Mouse (Mus musculus) gastrocnemius, postnatal 14 days (tissue): ENCODE measurements around the gene Ift46. TPM values are rescaled to one million over a fixed set of nuclear protein-coding genes. Genes with fewer than 3 reads are reported as not detected.

ENCODE experiments used
- DNase-seq: peaks from one replicate; pipeline ENCODE4 v3.0.0; 2021; ENCODE audit warnings: mixed read lengths
- intact Hi-C: fragments of 180-260 bp; cut with DNase I; formaldehyde crosslinking; loops from one replicate; pipeline ENCODE4 v1.15.1; 2025; ENCODE audit warnings: low total_unique reads
- total RNA-seq, 2 experiments: library from RNA; stranded (reverse); gene quantifications; 2 replicates each; pipeline ENCODE4 v1.2.3; 2021

The Ift46 gene
- total RNA-seq, 2 experiments from 2014 or later, result 29.2 to 38.8 TPM

DNA sequence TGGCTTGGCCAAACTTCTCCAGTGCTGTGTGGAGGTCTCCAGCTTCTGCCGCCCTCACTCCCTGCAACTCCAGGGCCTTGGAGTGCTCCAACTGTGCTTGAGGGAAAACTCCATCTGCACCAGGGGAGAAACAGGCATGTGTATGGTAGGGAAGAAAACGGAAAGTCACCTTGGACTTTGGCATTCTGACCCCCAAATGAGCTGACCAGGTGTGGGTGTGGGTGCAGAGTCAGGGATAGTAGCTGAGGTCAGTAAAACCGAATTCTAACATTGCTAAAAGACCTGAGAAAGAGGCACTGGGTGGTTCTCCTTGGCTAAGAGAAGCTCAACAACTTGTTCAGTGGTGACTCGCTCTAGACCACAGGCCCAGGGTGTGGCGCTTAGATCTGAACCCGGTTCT, 34.0 kb downstream of the Ift46 start:
- intact Hi-C loops, result no loop called here
- no peak for DNase-seq

DNA sequence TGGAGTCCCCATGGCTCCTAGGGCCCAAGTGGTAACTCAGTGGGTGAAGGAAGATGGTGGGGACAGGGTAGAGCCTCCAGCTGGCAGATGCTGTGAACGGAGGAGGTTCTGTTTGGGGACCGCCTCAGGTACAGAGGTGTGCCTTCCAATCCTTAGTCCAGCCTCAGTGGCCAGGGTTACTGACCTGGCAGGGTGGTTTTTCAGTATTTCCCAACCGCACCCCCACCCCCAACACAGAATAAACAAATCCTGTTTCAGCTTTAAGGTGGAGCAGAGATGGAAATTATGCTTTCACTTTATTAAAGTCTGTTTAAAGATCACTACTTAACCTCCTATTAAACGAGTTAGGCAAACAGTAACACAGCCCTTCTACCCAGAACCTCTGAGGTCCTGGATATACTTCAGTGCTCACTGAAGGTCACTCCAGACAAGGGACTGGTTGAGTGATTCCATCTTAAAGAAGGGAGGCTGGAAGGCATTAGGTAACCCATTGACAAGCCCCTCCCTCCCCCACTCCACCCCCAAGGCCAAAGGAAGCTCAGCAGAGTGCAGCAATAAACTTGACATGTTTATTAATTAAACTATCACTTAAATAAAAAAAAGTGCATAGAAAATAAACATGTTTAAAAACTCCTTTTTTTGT, 35.2 kb downstream of the Ift46 start, which contains the start of gene Ttc36:
Gene Ttc36 (minus strand): TSS at position 265 of the 643 bp plus-strand sequence.
- intact Hi-C loops, result no loop called here
- no peak for DNase-seq

DNA sequence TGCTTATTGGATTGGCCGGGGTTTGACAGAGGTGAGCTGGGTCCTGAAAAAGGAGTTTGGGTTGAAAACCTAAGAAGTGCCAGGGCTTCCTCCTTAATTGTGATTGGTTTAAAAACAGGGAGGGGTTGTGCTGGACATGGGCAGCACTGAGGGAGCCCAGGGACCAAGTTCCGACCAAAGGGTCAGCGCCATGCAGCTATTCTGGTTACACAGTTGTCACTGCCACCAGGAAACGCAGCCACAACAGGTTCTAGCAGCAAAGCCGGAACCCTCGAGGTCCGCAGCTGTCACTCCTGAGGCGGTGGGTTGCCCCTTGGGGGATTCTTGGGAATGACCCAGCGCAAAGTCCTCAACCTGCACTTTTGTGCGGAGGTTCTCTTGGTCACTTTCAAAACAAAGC, 37.0 kb downstream of the Ift46 start:
- intact Hi-C loops, result no loop called here
- DNase-seq, result no peak

DNA sequence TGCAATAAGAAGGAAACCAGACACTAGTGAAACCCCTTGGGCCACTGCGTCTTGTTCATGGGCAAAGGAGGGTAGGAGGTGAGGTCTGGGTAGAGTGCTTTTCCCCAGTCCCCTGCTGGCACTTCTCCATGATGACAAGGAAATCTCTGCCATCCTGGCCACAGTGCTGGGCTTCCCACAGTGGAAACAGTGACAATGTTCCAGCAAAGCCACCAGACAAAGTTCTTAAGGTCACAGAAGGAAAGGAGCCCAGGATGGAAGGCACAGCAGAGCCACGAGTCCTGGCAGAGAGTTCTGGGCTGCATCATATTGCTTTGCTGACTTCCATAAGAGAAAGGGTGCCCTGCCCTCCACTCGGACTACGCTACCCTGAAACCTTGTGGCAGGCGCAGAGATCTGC, 37.8 kb downstream of the Ift46 start:
- intact Hi-C loops, result no loop called here
- no peak for DNase-seq

DNA sequence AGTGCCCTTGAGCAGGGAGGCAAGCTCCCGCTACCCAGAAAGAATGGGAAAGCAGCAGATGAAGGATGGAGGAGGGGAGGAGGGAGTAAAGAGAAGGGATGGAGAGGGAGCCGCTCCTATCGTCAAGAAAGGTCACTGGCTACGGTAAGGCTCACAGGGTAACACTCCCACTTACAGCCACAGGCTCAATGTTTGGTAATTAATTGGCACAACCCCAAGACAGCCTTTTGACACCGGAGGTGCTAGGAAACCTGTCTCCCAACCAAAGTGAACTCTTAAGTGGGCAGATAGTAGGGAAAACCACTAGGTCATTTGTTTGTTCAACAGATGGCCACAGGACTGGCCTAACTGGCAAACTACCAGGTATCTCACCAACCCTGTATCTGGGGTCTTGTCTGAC, 39.4 kb downstream of the Ift46 start:
- intact Hi-C loops, result no loop called here

DNA sequence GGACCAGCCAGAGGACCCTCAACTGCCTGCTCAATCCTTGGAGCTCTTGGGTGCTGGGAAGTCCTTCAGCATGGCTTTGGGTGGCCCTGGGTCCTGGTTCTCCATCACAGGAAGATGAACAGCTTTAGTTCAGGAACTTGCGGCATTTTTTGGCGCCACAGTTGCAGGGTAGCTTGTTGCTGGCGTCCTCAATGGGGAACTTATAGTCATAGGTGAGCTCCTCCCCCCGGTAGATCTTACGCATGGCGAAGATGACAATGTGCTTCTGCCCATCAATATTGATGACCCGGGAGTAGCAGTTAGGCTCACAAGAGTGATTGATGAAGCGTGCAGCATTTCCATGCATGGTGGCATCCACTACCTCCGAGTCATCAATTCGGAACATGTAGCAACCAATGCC, 40.1 kb downstream of the Ift46 start:
- no peak for DNase-seq
- intact Hi-C loops, result no loop called here

More for the DNA sequence above, 39.4 kb downstream of the Ift46 start:
- no peak for DNase-seq

DNA sequence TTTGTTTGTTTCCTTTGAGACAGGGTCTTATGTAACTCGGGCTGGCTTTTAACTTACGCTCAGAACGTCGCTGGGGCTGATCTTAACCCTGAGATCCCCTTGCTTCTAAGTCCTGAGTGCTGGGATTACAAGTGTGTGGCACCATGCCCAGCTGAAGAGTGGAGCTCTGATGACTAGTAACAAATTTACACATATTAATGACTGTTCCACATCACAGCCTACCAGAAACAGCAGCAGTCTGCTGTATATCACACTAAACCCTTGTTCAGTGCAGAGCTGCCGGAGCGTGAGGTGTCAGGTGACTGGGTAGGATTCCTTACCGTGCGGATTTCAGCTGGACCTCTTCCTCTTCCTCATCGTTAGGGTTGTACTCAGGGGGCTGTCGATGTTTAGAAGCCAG, 42.6 kb downstream of the Ift46 start:
- no peak for DNase-seq
- intact Hi-C loops, result no loop called here

DNA sequence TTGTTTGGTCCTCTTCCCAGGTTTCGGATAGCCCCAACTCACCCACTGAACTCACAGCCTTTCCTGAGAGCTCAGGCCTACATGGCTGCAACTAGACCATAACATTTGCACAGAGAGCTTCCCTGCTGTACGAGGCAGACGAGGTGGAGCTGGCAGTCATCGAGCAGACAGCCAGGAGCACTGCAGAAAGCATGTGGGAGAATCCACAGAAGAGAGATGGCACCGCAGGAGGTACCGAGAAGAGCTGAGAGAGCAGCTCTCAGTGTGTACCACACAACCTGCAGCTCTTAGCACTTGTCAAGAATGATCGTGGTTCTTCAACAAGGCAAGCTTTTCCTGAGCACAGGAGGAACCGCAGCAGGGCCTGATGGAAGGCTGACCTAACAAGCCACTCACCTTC, 46.5 kb downstream of the Ift46 start:
- DNase-seq, result no peak
- intact Hi-C loops, result no loop called here

DNA sequence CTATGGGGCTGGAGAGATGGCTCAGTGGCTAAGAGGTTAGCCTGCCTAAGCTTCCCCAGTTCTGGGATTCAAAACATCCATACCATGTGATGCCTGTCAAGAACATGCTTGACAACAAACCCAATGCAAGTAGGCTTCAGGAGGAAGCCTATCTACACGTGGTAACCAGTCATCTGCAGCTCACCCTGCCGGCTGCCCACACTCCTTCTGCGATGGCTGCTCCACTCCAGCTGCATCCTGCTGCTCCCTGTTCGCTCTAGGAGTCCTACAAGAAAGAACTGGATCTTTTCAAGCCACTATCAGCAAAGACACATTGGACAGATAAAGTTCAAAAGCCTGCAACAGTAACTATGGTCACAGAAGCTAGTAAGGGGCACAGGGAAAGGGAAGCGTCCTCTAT, 49.8 kb downstream of the Ift46 start:
- no peak for DNase-seq
- intact Hi-C loops, result no loop called here

DNA sequence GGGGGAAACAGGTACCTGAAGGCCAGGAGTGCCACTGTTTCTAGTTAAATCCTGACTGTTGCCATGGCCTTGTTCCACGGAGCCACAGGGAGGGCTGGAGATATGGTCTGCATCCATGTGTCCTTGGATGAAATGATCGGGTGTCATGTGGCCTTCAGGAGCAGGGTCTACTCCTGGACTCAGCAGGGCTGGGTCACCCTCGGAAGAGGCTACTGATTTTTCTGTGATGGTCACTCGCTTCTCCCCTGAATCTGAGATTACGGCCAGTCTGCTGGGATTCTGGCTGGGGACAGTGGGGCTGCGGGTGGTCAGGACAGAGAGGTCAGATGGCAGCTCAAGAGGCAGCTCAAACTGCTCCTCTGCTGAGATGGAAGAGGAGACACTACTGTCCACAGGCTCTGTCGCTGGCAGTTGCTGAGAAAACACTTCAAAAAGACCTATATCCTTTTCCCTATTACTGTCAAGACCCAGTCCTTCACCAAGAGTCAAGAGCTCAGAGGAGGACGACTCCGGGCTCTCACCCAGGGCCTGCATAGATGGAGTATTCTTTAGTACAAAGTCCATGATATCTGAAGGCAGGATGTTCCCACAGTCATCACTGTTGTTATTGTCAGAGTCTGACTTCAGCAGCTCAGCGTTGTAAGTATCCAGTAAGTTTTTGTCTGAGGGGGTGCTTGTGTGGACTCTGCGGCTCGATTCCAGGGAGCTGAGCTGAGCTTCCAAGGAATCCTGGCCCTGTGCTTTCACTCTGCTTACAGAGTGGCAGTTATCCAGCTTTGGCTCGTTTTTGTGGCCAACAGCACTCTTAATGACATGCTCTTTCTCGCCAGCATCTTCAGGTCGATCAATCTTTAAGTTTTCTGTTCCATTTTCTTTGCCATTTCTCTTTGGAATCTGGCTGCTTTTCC, 52.5 kb downstream of the Ift46 start:
- intact Hi-C loops, result no loop called here
- peak; percentile 61 for DNase-seq

DNA sequence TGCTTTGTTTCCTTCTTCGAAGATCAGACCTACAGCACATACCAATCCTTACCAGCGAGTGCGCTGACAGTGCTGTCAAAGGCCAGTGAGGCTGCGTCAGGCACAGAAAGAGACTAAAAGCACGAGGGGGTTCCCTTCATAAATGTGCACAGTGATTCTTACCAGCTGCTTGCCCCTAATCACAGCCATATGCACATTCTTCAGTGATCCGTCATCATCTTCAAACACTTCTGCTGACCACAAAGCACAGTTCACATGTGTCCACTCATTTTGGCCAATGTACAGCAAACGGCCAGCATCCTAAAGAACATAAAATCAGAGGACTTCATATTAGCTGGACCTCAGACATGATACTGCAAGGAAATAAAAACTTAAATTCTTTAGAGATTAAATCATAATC, 59.0 kb downstream of the Ift46 start:
- DNase-seq, result no peak
- intact Hi-C loops, result no loop called here

DNA sequence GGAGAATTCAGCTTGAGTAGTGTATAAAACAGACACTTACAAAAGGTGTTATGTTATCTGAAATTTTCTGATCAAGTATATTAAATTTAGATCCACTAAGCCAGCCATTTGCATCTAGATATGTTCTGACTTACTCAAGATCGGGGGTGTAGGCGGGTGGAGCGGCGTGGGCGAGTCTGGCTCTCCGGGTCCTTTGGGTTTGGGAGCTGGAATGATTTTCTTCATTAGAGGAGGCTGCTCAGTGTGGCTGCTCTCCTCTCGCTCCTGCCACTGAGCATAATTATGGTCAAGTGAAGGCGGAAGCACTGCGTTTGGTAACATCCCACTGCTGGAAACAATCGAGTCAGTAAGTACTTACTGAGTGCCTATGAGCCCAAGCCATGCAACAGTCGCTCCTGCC, 61.2 kb downstream of the Ift46 start:
- intact Hi-C loops, result no loop called here
- DNase-seq, result no peak

DNA sequence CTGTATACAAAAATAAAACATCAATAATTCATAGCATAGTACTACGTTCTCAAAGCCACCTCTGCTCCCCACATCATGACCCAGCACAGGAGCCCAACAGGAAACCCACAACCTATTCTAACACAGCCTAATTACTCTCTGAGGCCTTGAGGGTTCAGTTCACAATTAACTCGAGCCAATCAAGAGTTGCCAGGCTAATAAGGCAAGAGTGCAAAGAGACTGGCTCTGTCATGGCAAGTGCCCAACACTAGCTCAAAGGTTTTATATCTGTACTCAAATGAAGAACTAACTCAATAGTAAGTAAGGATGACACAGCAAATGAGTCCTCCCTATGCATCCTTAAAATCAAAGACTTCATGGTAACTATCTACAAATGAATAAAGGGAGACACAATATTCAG, 62.8 kb downstream of the Ift46 start:
- no peak for DNase-seq
- intact Hi-C loops, result no loop called here

DNA sequence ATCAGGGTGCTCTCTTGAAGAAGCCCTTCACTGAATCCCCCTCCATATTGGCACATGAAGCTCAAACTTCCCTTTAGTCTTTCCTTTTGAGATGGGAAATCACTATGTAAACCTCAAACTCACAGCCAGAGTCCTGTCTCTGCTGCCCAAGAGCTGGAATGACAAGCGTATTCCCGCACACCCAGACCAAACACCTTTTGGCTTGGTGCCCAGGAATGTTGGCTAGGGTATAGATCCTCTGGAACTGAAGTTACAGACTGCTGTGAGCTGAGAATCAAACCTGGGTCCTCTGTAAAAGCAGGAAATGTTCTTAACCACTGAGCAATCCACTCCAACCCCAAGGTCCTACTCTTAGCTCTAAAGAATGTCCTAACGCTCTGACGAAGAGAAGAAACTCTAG, 64.6 kb downstream of the Ift46 start:
- no peak for DNase-seq
- intact Hi-C loops, result no loop called here

DNA sequence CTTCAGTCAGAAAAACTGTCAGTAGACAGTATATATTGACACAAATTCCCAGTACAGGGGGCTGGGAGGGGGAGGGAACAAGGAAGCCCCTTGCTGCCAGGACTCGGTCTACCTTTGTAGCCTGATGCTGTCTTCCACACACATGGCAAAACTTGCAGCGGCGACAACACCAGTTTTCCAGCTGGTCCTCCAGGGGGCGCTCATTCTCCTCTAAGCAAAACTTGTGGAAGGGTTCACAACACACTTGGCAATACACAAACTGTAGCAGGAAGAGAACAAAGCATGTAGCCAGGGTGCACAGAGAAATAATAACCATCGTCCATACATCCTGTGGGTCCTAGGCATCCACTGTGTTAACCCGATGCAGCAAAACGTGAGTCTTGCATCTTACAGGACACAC, 68.7 kb downstream of the Ift46 start:
- peak; percentile 78 for DNase-seq
- intact Hi-C loops, result loop anchor here (5.0 kb wide), 1 partner anchor 61 kb away; no protein-coding TSS in a partner anchor

DNA sequence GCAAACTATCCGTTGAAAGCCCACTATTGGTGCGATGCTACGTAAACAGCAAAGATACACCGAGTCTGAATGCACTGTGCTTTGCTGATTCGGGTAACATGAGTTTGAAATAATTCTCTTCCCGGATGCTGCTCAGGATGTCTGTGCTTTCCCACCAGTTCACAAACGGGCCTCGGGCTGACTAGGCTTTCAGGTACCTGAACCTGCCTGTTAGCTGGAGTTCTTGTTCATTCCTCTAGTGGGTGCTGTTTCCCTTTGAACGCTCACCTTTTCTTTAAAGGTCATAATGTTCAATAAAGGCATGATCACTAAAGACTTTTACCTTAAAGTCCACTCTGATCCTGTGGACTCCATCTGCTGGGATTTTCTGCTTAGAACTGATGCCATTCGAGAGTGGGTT, 73.5 kb downstream of the Ift46 start:
- intact Hi-C loops, result loop anchor here (5.0 kb wide), 2 partner anchors 41 to 121 kb away; partner anchors contain the start of gene Kmt2a
- no peak for DNase-seq

Other genes with a start within 250 kb of the Ift46 start
- not detected for gene Cxcr5, start 206.0 kb upstream of the Ift46 start, total RNA-seq
- gene Ddx6, start 163.0 kb upstream of the Ift46 start, total RNA-seq, result 10 to 100 TPM; 61.8 to 62.2 TPM
- gene Treh, start 94.7 kb upstream of the Ift46 start, total RNA-seq, result not detected
- 10 to 100 TPM; 43.8 to 47.6 TPM for gene Phldb1, start 32.7 kb upstream of the Ift46 start, total RNA-seq
- gene Arcn1, start 63 bp upstream of the Ift46 start, total RNA-seq, result 10 to 100 TPM; 65.1 to 69.9 TPM
- gene Tmem25, start 31.4 kb downstream of the Ift46 start, total RNA-seq, result 10 to 100 TPM in 1 of 2 experiments, 1 to 10 TPM in 1; 9.4 to 11.6 TPM
- under 1 TPM in 1 of 2 experiments, not detected in 1; 0.73 TPM for gene Ttc36, start 35.2 kb downstream of the Ift46 start, total RNA-seq
- gene Kmt2a, start 113.4 kb downstream of the Ift46 start, total RNA-seq, result 10 to 100 TPM; 11.8 to 14.3 TPM
- gene Atp5l, start 152.8 kb downstream of the Ift46 start, total RNA-seq, result 100 to 1,000 TPM; 663 to 775 TPM
- gene Ube4a, start 197.7 kb downstream of the Ift46 start, total RNA-seq, result 10 to 100 TPM; 31.9 to 36.4 TPM
- under 1 TPM in 1 of 2 experiments, not detected in 1; 0.13 TPM for gene Cd3g, start 212.5 kb downstream of the Ift46 start, total RNA-seq
- under 1 TPM in 1 of 2 experiments, not detected in 1; 0.33 TPM for gene Cd3d, start 213.9 kb downstream of the Ift46 start, total RNA-seq
- not detected for gene Cd3e, start 241.7 kb downstream of the Ift46 start, total RNA-seq